Comparison of ENCODE assay signal across 23 mouse cellular contexts in the genomic region with DNA sequence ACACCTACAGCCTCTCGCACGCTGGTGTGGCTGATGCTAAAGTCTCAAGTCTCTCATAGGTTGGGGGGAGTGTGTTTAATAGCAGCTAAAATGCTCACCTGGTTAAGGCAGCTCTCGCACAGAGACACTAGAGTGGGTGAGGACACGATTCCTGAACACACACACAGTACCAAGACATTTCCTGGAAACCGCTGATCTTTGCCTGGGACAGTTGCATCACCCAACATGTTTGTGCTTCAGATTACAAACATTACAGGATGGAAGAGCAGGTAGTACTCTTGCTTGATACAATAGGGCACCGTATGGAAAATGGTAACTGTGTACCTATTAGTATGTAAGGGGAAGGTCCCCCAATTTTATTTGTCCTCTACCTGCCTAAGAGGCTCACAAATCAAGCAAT.
DNase-seq lines count a peak whose midpoint lies in the region; ATAC-seq and TF ChIP-seq lines count a peak whose summit lies in the region.
"Had no signal": no experiment of that assay in that cellular context is flagged by ENCODE, and none has a peak within 500 bp of the region (broad histone marks: within the 10 kb centered on the region; RNA-seq: fewer than 3 reads in every experiment).

No protein-coding gene starts in this region.

- 24% methylated on average over 6 of the region's 6 CpGs for WGBS in liver, adult 2 months
- 73% methylated on average over 6 of the region's 6 CpGs for WGBS in liver, embryonic 12.5 days (ENCODE audit: insufficient replicate concordance)
- 58% methylated on average over 6 of the region's 6 CpGs for WGBS in liver, embryonic 16.5 days (ENCODE audit: insufficient replicate concordance)
- WGBS in liver, postnatal 0 days (ENCODE audit: insufficient replicate concordance) = 57% methylated on average over 6 of the region's 6 CpGs
- WGBS in forebrain, embryonic 12.5 days = 77% methylated on average over 6 of the region's 6 CpGs

- H3K9me3 ChIP-seq in liver, embryonic 12.5 days (replicated peaks) = 0 out of 2 replicates have a peak, but pooled peaks cover 3% of the 10 kb centered on the region
- H3K9me3 ChIP-seq in liver, embryonic 16.5 days (replicated peaks; ENCODE audit: control insufficient read depth, low read length) = no peaks in the 10 kb centered on the region
- H3K9me3 ChIP-seq in liver, postnatal 0 days (ENCODE audit: low read length) = no peaks in the 10 kb centered on the region
- H3K9me3 ChIP-seq in forebrain, embryonic 12.5 days = 0 out of 2 replicates have a peak, but pooled peaks cover 4% of the 10 kb centered on the region
- H3K9me3 ChIP-seq: embryonic facial prominence, embryonic 10.5 days; embryonic facial prominence, embryonic 12.5 days had no signal

- no peak for ATAC-seq in liver, embryonic 12.5 days
- ATAC-seq in liver, embryonic 16.5 days (ENCODE audit: low read depth) = peak; percentile 82
- peak; percentile 98 for ATAC-seq in liver, postnatal 0 days
- ATAC-seq in forebrain, embryonic 12.5 days (ENCODE audit: low FRiP score) = no peak
- ATAC-seq: activated CD4-positive, CD25-positive, alpha-beta regulatory T cell, adult 4 months; CD4-positive, CD25-positive, alpha-beta regulatory T cell, adult 4 months; forebrain, embryonic 14.5 days; forebrain, embryonic 16.5 days; Patski had no signal

- no peak for TF ChIP-seq POLR2A in liver, adult 2 months (IDR thresholded peaks at IDR 0.05; ENCODE audit: extremely low read depth, insufficient read depth, low read length)

- H3K4me2 ChIP-seq in liver, embryonic 12.5 days = no peak overlapping the region
- H3K4me2 ChIP-seq in liver, embryonic 16.5 days (ENCODE audit: low read depth, low read length) = no peak overlapping the region
- H3K4me2 ChIP-seq in liver, postnatal 0 days (ENCODE audit: low read depth, low read length) = peak overlapping the region; percentile 26; the same call in 1 of the 2 replicates
- H3K4me2 ChIP-seq in forebrain, embryonic 12.5 days = no peak overlapping the region
- H3K4me2 ChIP-seq: embryonic facial prominence, embryonic 12.5 days had no signal

- peak overlapping the region; percentile 64 for H3K9ac ChIP-seq in liver, adult 2 months (ENCODE audit: low read depth, low read length)
- H3K9ac ChIP-seq in liver, embryonic 12.5 days = no peak overlapping the region
- H3K9ac ChIP-seq in liver, embryonic 16.5 days (ENCODE audit: low read depth, low read length) = no peak overlapping the region
- no peak overlapping the region for H3K9ac ChIP-seq in liver, postnatal 0 days (replicated peaks)
- H3K9ac ChIP-seq in forebrain, embryonic 12.5 days = no peak overlapping the region
- H3K9ac ChIP-seq: embryonic facial prominence, embryonic 12.5 days had no signal

- no peaks in the 10 kb centered on the region for H3K36me3 ChIP-seq in liver, adult 2 months (ENCODE audit: control insufficient read depth, insufficient read depth, low read length)
- H3K36me3 ChIP-seq in liver, embryonic 12.5 days = no peaks in the 10 kb centered on the region
- H3K36me3 ChIP-seq in liver, embryonic 16.5 days (ENCODE audit: control insufficient read depth, insufficient read depth) = no peaks in the 10 kb centered on the region
- H3K36me3 ChIP-seq in liver, postnatal 0 days (replicated peaks; ENCODE audit: insufficient read depth, low read length) = no peaks in the 10 kb centered on the region
- H3K36me3 ChIP-seq in forebrain, embryonic 12.5 days (replicated peaks) = no peaks in the 10 kb centered on the region
- H3K36me3 ChIP-seq: embryonic facial prominence, embryonic 10.5 days; embryonic facial prominence, embryonic 12.5 days; G1E had no signal

- peak overlapping the region; percentile 51; the same call in 1 of the 2 replicates for H3K27ac ChIP-seq in liver, adult 2 months (replicated peaks; ENCODE audit: insufficient read depth, low read depth, low read length)
- no peak overlapping the region for H3K27ac ChIP-seq in liver, embryonic 12.5 days
- 0 out of 2 replicates have a peak overlapping the region, but pooled peaks have one; percentile 14 for H3K27ac ChIP-seq in liver, embryonic 16.5 days (ENCODE audit: low read length)
- H3K27ac ChIP-seq in liver, postnatal 0 days (ENCODE audit: low read depth) = peak overlapping the region; percentile 91
- no peak overlapping the region for H3K27ac ChIP-seq in forebrain, embryonic 12.5 days
- H3K27ac ChIP-seq: embryonic facial prominence, embryonic 10.5 days; embryonic facial prominence, embryonic 12.5 days had no signal

- peak overlapping the region; percentile 51 for H3K4me3 ChIP-seq in liver, adult 2 months (ENCODE audit: insufficient read depth, low read depth, low read length)
- no peak overlapping the region for H3K4me3 ChIP-seq in liver, embryonic 12.5 days
- H3K4me3 ChIP-seq in liver, embryonic 16.5 days (ENCODE audit: low read depth, low read length) = no peak overlapping the region
- H3K4me3 ChIP-seq in liver, postnatal 0 days (ENCODE audit: low read depth, low read length) = no peak overlapping the region
- H3K4me3 ChIP-seq in forebrain, embryonic 12.5 days (replicated peaks) = no peak overlapping the region
- H3K4me3 ChIP-seq: embryonic facial prominence, embryonic 10.5 days; embryonic facial prominence, embryonic 12.5 days had no signal

- H3K27me3 ChIP-seq in liver, adult 2 months (ENCODE audit: control insufficient read depth, insufficient read depth, low read length) = no peaks in the 10 kb centered on the region
- no peaks in the 10 kb centered on the region for H3K27me3 ChIP-seq in liver, embryonic 12.5 days (replicated peaks)
- H3K27me3 ChIP-seq in liver, embryonic 16.5 days (ENCODE audit: control insufficient read depth, insufficient read depth, low read depth, low read length) = no peaks in the 10 kb centered on the region
- no peaks in the 10 kb centered on the region for H3K27me3 ChIP-seq in liver, postnatal 0 days (ENCODE audit: insufficient read depth, low read length)
- no peaks in the 10 kb centered on the region for H3K27me3 ChIP-seq in forebrain, embryonic 12.5 days
- H3K27me3 ChIP-seq: CH12.LX; embryonic facial prominence, embryonic 12.5 days; Patski had no signal

- peak; percentile 78 for TF ChIP-seq EP300 in liver, postnatal 0 days (IDR thresholded peaks at IDR 0.05; ENCODE audit: low read depth)

- H3K4me1 ChIP-seq in liver, adult 2 months (ENCODE audit: control insufficient read depth, insufficient read depth, low read length) = peaks cover 4% of the 10 kb centered on the region
- H3K4me1 ChIP-seq in liver, embryonic 12.5 days = no peaks in the 10 kb centered on the region
- no peaks in the 10 kb centered on the region for H3K4me1 ChIP-seq in liver, embryonic 16.5 days (ENCODE audit: control insufficient read depth, low read depth, low read length)
- 0 out of 2 replicates have a peak, but pooled peaks cover 6% of the 10 kb centered on the region for H3K4me1 ChIP-seq in liver, postnatal 0 days (ENCODE audit: insufficient read depth)
- peaks cover 5% of the 10 kb centered on the region; the same call in 1 of the 2 replicates for H3K4me1 ChIP-seq in forebrain, embryonic 12.5 days

- DNase-seq in liver, adult 2 months (ENCODE audit: extremely low read depth, low read depth, low spot score) = peak; percentile 79
- DNase-seq in liver = no peak
- peak; percentile 53 for DNase-seq in liver, postnatal 0 days
- DNase-seq: adrenal gland, adult 8-10 months; adrenal gland, postnatal 36 days; B cell, adult 2 months; cerebellum, adult 11-12 months; cerebellum, adult 2 months; cerebellum, adult 9-10 months; cerebellum, postnatal 10 days; cerebellum, postnatal 25 days had no signal

- H3K79me2 ChIP-seq in liver, adult 2 months (ENCODE audit: control insufficient read depth, insufficient read depth, low read length) = no peaks in the 10 kb centered on the region

- TF ChIP-seq CTCF in liver, adult 2 months (IDR thresholded peaks at IDR 0.05; ENCODE audit: low read depth, low read length) = no peak
- TF ChIP-seq CTCF in liver, postnatal 0 days (IDR thresholded peaks at IDR 0.05; ENCODE audit: low read depth) = no peak

Comparison
In these comparisons a context has a peak if more than half of its experiments do, and no peak if none do; other contexts are left out.
1. H3K27ac ChIP-seq: peak in liver, adult 2 months (single experiment), liver, embryonic 16.5 days (single experiment) and liver, postnatal 0 days (single experiment); none in liver, embryonic 12.5 days (single experiment) and forebrain, embryonic 12.5 days (single experiment).
2. ATAC-seq: peak in liver, embryonic 16.5 days (single experiment) and liver, postnatal 0 days (single experiment); none in liver, embryonic 12.5 days (single experiment) and forebrain, embryonic 12.5 days (single experiment).